Mouse (Mus musculus) limb, embryonic 10.5 days (tissue): Measurements from ENCODE around the gene Capn12. TPM values are rescaled to one million over a fixed set of nuclear protein-coding genes. Genes with fewer than 3 reads are reported as not detected.

ENCODE experiments used
- DNase-seq: peaks from one replicate; pipeline ENCODE4 v3.0.0-alpha.2; 2017; ENCODE audit warnings: low spot score
- H3K27ac ChIP-seq: fragments of 300-500 bp; sonication (generic); 2 replicates; pipeline ENCODE4 v1.5.1; 2016; ENCODE audit warnings: mild to moderate bottlenecking
- H3K27me3 ChIP-seq: fragments of 300-500 bp; sonication (generic); 2 replicates; pipeline ENCODE4 v1.6.1; 2016; ENCODE audit warnings: low read depth, mild to moderate bottlenecking; ENCODE audit not compliant: poor library complexity, severe bottlenecking
- H3K36me3 ChIP-seq: fragments of 300-500 bp; sonication (generic); 2 replicates; pipeline ENCODE4 v1.6.1; 2016; ENCODE audit warnings: mild to moderate bottlenecking, moderate library complexity
- H3K4me1 ChIP-seq: fragments of 300-500 bp; sonication (generic); 2 replicates; pipeline ENCODE4 v1.6.1; 2016
- H3K4me3 ChIP-seq: fragments of 300-500 bp; sonication (generic); 2 replicates; pipeline ENCODE4 v1.5.1; 2016; ENCODE audit warnings: mild to moderate bottlenecking, moderate library complexity
- H3K9me3 ChIP-seq: fragments of 300-500 bp; sonication (generic); replicated peaks from 2 replicates; pipeline ENCODE4 v1.6.1; 2016; ENCODE audit warnings: mild to moderate bottlenecking
- WGBS: fragments of 180-500 bp; shearing (Covaris S2); methylation state at CpG from one replicate; pipeline ENCODE4 v1.1.7; 2016; 5-methylcytosine and 5-hydroxymethylcytosine counted together
- polyA plus RNA-seq: library from polyadenylated mRNA; unstranded; fragments of >200 nt; fragmentation: Nextera tagmentation; extraction: Ambion mirVana; gene quantifications from 2 replicates; pipeline ENCODE4 v1.2.1, GENCODE M21; 2016

Capn12 gene
- polyA plus RNA-seq, 1 experiment from 2014 or later: 0.48 TPM

- Histone ChIP-seq H3K9me3 (no peaks in the 10 kb centered on the region), H3K4me1 (peaks cover 59% of the 10 kb centered on the region), H3K27me3 (no peaks in the 10 kb centered on the region), H3K27ac (peak overlapping the region; percentile 56), H3K4me3 (no peak overlapping the region), H3K36me3 (peaks cover 36% of the 10 kb centered on the region)
- no peak for DNase-seq
- WGBS: 75% methylated on average over 3 of the region's 3 CpGs
These were observed 48.2 kb downstream of the Capn12 start for GRCm38 (mm10) chr7:28929381-28929780.

GRCm38 (mm10) chr7:28930320-28931031, 49.3 kb downstream of the Capn12 start:
- Histone ChIP-seq H3K27me3 (no peaks in the 10 kb centered on the region), H3K4me3 (no peak overlapping the region), H3K4me1 (peaks cover 56% of the 10 kb centered on the region), H3K36me3 (peaks cover 47% of the 10 kb centered on the region), H3K27ac (peak overlapping the region; percentile 56; the same call in 1 of the 2 replicates), H3K9me3 (no peaks in the 10 kb centered on the region)
- no peak for DNase-seq
- WGBS: 67% methylated on average over 5 of the region's 5 CpGs

- H3K27ac ChIP-seq: peak overlapping the region; percentile 17; the same call in 1 of the 2 replicates
- 88% methylated on average over 7 of the region's 7 CpGs for WGBS
These were observed 49.9 kb downstream of the Capn12 start for GRCm38 (mm10) chr7:28931032-28931694.

GRCm38 (mm10) chr7:28931695-28932039, 50.4 kb downstream of the Capn12 start:
- Histone ChIP-seq H3K4me1 (peaks cover 48% of the 10 kb centered on the region), H3K27me3 (no peaks in the 10 kb centered on the region), H3K4me3 (no peak overlapping the region), H3K36me3 (peaks cover 47% of the 10 kb centered on the region), H3K27ac (no peak overlapping the region), H3K9me3 (no peaks in the 10 kb centered on the region)
- WGBS: 91% methylated on average over 4 of the region's 4 CpGs
- no peak for DNase-seq

More at GRCm38 (mm10) chr7:28931032-28931694, 49.9 kb downstream of the Capn12 start:
- DNase-seq: no peak
- Histone ChIP-seq H3K36me3 (peaks cover 49% of the 10 kb centered on the region), H3K27me3 (no peaks in the 10 kb centered on the region), H3K9me3 (no peaks in the 10 kb centered on the region), H3K4me3 (no peak overlapping the region), H3K4me1 (peaks cover 49% of the 10 kb centered on the region)

- Histone ChIP-seq H3K27ac (no peak overlapping the region), H3K4me1 (peaks cover 57% of the 10 kb centered on the region), H3K27me3 (no peaks in the 10 kb centered on the region), H3K9me3 (no peaks in the 10 kb centered on the region), H3K4me3 (no peak overlapping the region), H3K36me3 (peaks cover 50% of the 10 kb centered on the region)
- DNase-seq: no peak
- 81% methylated on average over 6 of the region's 6 CpGs for WGBS
These were observed 51.3 kb downstream of the Capn12 start for GRCm38 (mm10) chr7:28932421-28933041.

GRCm38 (mm10) chr7:28933825-28934224, 52.6 kb downstream of the Capn12 start:
- Histone ChIP-seq H3K27me3 (no peaks in the 10 kb centered on the region), H3K27ac (no peak overlapping the region), H3K9me3 (no peaks in the 10 kb centered on the region), H3K4me1 (peaks cover 63% of the 10 kb centered on the region), H3K36me3 (peaks cover 51% of the 10 kb centered on the region), H3K4me3 (no peak overlapping the region)
- no peak for DNase-seq
- 96% methylated on average over 2 of the region's 2 CpGs for WGBS

- peaks cover 60% of the 10 kb centered on the region for H3K4me1 ChIP-seq
- WGBS: 75% methylated on average over 4 of the region's 4 CpGs
- H3K27me3 ChIP-seq: no peaks in the 10 kb centered on the region
- no peaks in the 10 kb centered on the region for H3K9me3 ChIP-seq
- H3K27ac ChIP-seq: peak overlapping the region; percentile 64; the same call in 1 of the 2 replicates
- DNase-seq: no peak
- H3K36me3 ChIP-seq: peaks cover 64% of the 10 kb centered on the region
- H3K4me3 ChIP-seq: no peak overlapping the region
These were observed 55.6 kb downstream of the Capn12 start for GRCm38 (mm10) chr7:28936787-28937186.

GRCm38 (mm10) chr7:28938654-28939053, 57.4 kb downstream of the Capn12 start:
- Histone ChIP-seq H3K9me3 (no peaks in the 10 kb centered on the region), H3K27ac (peak overlapping the region; percentile 57; the same call in 1 of the 2 replicates), H3K27me3 (no peaks in the 10 kb centered on the region), H3K4me3 (no peak overlapping the region), H3K4me1 (peaks cover 61% of the 10 kb centered on the region), H3K36me3 (peaks cover 80% of the 10 kb centered on the region)
- WGBS: 92% methylated on average over 4 of the region's 4 CpGs
- DNase-seq: no peak

- Histone ChIP-seq H3K27me3 (no peaks in the 10 kb centered on the region), H3K36me3 (peaks cover 75% of the 10 kb centered on the region), H3K9me3 (no peaks in the 10 kb centered on the region), H3K4me1 (peaks cover 69% of the 10 kb centered on the region), H3K4me3 (no peak overlapping the region), H3K27ac (0 out of 2 replicates have a peak overlapping the region, but pooled peaks have one; percentile 44)
- WGBS: 78% methylated on average over 7 of the region's 7 CpGs
- no peak for DNase-seq
These were observed 58.4 kb downstream of the Capn12 start for GRCm38 (mm10) chr7:28939418-28940183.

GRCm38 (mm10) chr7:28941129-28941528, 59.9 kb downstream of the Capn12 start:
- Histone ChIP-seq H3K4me1 (peaks cover 76% of the 10 kb centered on the region), H3K4me3 (no peak overlapping the region), H3K9me3 (no peaks in the 10 kb centered on the region), H3K36me3 (peaks cover 63% of the 10 kb centered on the region), H3K27ac (peak overlapping the region; percentile 34; the same call in 1 of the 2 replicates), H3K27me3 (no peaks in the 10 kb centered on the region)
- 85% methylated on average over 4 of the region's 4 CpGs for WGBS
- no peak for DNase-seq

- Histone ChIP-seq H3K27me3 (no peaks in the 10 kb centered on the region), H3K4me1 (peaks cover 77% of the 10 kb centered on the region), H3K27ac (0 out of 2 replicates have a peak overlapping the region, but pooled peaks have one; percentile 34), H3K9me3 (no peaks in the 10 kb centered on the region), H3K36me3 (peaks cover 60% of the 10 kb centered on the region), H3K4me3 (no peak overlapping the region)
- DNase-seq: no peak
- WGBS: 82% methylated on average over 4 of the region's 4 CpGs
These were observed 60.3 kb downstream of the Capn12 start for GRCm38 (mm10) chr7:28941542-28941941.
